Mouse (Mus musculus) G1E (cell line): Measurements from ENCODE around the gene Cnot10.

Source experiments
- CTCF ChIP-seq: IDR thresholded peaks from 2 replicates; pipeline ENCODE4 v1.5.1; 2012; ENCODE audit warnings: low read depth, low read length, inconsistent platforms, mixed read lengths
- GATA1 ChIP-seq: IDR thresholded peaks from 2 replicates; pipeline ENCODE4 v1.6.1; 2012; ENCODE audit warnings: borderline replicate concordance, low read length, inconsistent platforms, mixed read lengths
- POLR2AphosphoS5 ChIP-seq: IDR thresholded peaks from 2 replicates; pipeline ENCODE4 v1.6.1; 2012; ENCODE audit warnings: low read depth, low read length, inconsistent platforms; ENCODE audit not compliant: insufficient replicate concordance
- TAL1 ChIP-seq: conservative IDR thresholded peaks from 2 replicates; pipeline ENCODE4 v1.6.1; 2012; ENCODE audit warnings: low read depth, low read length, inconsistent platforms, mixed read lengths

DNA sequence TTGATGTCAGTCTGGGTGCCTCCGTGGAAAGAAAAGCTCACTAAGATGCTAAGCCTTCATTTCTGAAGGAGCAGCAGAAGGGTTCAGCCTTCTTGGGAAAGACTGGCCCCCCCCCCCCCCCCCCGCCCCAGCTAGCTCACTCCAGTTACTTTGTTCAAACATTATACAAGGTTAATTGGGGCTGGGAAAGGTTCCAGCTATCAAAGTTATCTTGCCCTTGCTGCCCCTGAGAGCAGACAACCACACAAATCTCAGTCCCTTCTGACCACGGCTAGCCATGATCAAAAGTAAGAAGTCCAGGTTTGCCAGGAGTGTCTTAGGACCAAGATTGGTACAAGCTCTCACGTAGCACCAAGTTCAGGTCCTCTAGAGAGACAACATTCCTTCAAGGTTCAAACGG lies 29.0 kb upstream of the Cnot10 start:
- no peak for TF ChIP-seq CTCF
- no peak for TF ChIP-seq GATA1
- TF ChIP-seq POLR2AphosphoS5, result no peak
- TF ChIP-seq TAL1, result no peak
